Mouse (Mus musculus) adrenal gland (tissue): ENCODE measurements at regions not wholly inside any gene's neighbourhood (a gene's known extent, or its start where the extent isn't known, plus 50 kb on each side); places are given as distances from the start of the nearest gene placed in this dataset.
"Not testable (repeated sequence)": the region's sequence is repeated elsewhere in the genome, so short reads cannot be mapped to it uniquely, and the experiment has no call there.

Experiments used
- intact Hi-C: fragments of 180-260 bp; cut with DNase I; formaldehyde crosslinking; loops from one replicate; pipeline ENCODE4 v1.15.1; 2025

DNA sequence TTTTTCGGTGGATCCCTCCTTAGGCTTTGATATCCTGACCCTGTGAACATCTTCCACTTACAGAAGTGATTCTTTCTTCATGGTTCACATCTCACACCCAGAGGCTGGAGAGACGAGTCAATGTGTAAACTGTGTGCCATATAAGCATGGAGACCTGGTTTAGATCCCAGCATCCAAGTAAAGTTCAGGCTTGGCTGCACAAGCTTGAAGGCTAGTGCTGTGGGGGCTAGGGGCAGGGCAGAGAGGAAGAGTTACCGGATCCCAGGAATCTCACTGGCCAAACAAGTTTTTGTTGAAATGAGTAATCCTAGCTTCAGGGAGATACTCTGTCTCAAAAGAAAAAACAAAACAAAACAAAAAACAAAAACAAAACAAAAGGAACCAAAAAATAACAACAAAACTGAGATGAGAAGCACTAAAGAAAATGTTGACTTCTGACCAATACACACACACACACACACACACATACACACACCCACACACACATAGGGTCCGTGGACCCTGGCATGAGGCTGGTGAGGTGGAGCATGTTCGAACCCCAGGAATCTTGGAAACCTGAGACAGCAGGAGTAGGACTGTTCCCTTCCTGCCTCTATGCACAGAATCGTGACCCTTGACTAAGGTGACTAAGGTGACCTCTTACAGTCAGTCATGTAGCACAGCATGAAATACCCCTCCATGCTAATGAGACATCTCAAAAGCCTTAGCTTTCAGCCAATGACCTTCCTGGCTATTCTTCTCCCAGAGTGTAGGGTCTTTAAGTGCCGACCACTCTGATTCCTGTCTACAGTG, 55.2 kb downstream of the Gm12728 start:
- intact Hi-C loops = no loop called here

DNA sequence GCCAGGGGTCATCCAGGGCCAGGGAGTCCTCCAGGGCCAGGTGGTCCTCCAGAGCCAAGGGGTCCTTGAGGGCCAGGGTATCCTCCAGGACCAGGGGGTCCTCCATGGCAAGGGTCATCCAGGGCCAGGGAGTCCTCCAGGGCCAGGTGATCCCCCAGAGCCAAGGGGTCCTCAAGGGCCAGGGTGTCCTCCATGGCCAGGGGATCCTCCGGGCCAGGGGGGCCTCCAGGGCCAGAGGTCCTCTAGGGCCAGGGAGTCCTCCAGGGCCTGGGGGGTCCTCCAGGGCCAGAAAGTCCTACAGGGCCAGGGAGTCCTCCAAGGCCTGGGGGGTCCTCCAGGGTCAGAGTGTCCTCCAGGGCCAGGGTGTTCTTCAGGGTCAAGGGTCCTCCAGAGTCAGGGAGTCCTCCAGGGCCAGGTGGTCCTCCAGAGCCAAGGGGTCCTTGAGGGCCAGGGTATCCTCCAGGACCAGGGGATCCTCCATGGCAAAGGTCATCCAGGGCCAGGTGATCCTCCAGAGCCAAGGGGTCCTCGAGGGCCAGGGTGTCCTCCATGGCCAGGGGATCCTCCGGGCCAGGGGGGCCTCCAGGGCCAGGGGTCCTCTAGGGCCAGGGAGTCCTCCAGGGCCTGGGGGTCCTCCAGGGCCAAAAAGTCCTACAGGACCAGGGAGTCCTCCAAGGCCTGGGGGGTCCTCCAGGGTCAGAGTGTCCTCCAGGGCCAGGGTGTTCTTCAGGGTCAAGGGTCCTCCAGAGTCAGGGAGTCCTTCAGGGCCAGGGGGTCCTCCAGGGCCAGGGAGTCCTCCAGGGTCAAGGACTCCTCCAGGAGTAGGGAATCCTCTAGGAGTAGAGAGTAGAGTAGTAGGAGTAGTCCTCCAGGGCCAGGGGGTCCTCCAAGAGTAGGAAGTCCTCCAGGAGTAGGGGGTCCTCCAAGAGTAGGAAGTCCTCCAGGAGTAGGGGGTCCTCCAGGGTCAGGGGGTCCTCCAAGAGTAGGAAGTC, 56.6 kb downstream of the Gm12728 start:
- intact Hi-C loops = not testable (repeated sequence)

DNA sequence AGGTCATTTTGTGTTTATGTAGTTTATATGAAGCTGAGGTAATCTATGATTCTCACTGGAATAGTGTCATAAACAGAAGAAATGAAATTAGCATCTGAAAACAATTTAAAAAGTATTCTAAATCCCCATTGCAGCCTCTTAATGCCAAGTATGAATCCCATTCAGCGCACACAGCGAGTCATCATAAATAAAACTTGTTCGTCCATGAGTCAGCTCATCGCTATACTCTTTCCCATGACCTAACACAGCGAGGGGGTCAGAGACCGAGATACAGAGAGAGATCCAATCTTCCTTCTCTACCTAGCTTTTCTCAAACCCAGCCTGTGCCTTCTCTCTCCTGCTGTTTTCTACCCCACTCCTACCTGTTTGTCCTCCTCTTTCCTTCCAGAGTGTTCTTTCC, 63.4 kb downstream of the Gm12728 start:
- intact Hi-C loops = no loop called here

DNA sequence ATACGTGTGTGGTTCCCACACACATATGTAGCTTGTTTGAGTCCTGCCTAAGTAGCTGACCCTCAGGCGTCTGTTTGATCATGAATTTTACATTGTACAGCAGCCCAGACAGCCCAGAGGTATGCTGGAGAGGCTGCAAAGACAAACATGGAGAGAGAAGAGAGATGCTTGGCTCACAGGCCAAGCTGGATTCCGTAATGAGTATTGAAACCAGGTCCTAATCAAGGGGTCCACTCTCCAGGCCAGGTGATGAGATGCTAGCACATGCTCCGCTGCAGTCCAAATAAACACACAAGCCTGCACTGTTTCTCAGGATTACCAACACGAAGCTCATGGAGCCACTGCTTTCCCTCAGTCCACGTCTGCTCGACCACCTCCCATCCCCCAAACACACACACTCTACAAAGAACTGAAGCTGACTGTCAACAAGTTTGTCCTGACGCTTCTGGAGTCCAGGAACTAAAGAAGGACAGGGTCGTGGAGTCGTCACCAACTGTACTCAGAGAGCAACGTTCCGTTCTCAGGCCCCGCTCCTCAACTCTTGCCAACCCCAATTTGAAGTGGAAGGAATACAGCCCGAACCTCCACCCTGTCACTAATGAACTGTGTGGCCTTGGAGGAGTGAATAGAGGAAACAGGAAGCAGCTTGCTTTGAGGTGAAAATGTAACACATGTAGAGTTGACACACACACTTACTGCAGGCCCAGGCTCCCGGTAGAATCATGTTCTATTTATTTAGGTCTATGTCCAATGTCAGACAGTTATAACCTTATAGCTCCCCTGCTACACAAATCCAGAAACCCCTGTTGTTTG, 69.6 kb downstream of the Gm12728 start:
- intact Hi-C loops = no loop called here

DNA sequence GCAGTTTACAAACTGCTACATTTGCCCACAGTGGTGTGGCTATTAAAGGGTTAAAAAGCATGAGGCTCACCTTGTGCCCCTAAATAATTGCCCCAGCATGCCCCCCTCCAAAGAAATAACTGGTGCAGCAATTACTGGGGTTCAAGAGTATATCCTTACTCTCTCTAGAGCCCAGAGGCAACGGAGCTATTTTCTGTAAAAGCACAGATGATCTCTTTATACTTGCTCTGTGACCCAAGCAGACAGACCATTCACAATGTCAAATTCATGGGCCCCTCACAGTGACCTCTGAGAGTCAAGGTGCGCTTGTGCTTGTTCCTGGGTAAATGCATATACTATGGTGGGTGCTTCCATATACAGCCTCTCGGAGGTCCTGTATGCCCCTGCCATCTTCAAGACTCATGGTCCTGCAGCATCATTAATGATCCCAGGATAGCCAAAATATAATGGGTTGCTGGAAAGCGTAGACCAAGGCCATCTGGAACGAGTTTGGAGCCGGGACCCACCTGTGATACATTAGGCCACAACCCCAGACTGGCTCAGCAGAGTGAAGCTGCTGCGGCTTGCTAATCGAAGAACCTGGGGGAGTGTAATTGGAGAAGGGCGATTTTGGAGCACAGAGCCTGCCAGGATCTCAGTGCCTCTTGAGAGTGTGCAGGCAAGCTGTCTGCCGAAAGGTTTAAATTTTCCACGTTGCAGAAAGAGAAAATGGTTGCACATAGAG, 71.4 kb downstream of the Gm12728 start:
- intact Hi-C loops = no loop called here

DNA sequence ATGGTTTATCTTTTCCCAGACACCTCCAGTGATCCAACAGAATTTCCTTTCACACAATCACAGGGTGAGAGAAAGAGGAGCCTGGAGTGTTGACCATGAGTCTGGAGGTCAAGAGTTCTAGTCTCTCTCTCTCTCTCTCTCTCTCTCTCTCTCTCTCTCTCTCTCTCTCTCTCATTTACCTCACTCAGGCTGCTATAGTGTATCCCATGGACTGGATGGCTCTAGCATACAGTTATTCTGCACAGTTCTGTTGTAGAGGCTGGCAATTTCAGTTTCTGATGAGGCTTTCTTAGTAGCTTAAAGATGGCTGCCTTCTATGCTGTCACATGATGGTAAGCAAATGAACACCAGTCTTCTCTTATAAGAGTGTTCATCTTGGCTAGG, 72.0 kb downstream of the Gm12728 start:
- intact Hi-C loops = no loop called here

DNA sequence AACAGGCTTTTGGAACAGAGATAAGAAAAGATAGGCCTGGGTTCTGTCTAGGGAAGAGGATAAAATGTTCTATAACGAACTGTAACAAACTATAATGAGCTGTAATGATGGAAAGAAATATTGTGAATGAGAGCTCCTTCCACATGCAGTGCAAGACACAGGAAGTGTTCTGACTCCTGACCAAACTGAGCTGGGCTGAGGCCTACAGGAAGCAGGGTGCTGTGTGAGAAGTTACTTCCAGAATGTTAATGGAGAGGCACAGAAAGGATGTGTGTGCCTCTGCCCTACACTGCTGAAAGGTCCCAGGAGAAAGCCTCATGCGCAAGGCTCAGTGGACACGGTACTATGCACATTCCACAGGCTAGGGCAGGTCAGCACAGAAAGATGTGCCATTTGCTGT, 80.8 kb downstream of the Gm12728 start:
- intact Hi-C loops = no loop called here

DNA sequence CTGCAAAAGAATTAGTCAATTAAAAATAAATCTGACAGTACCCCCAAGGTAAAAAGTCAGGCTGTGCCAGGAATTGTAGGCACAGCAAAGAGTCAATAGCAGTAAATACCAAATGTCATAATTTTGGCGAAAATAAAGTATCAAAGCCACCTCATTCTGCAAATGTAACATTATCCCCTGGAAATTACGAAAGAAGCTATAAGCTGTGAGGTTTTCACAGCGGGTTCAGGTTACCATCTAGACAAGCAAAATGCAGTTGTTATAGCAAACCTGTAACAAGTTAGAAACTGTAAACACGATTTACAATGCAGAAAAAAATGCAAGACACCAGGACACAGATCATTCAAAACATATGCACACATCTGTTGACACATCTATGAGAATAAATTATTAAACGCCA, 87.6 kb downstream of the Gm12728 start:
- intact Hi-C loops = no loop called here

DNA sequence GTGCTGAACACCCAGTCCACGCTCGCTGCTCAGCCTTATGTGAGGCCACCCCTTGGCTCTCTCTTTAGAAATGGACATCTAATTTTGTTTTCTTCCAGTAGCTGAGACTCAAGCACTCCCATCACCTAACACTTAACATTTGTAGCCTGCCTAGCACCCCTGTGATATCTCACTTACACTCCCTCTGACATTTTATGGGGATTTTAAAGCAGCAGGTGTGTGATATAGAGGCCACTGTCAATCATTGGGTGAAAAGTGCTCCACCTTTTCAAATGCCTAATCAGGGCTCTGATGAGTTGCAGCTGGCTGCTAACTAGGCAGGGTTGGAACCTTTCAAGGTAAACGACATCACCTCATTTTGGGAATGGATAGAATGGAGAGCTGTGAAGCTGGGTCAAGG, 90.2 kb downstream of the Gm12728 start:
- intact Hi-C loops = no loop called here

DNA sequence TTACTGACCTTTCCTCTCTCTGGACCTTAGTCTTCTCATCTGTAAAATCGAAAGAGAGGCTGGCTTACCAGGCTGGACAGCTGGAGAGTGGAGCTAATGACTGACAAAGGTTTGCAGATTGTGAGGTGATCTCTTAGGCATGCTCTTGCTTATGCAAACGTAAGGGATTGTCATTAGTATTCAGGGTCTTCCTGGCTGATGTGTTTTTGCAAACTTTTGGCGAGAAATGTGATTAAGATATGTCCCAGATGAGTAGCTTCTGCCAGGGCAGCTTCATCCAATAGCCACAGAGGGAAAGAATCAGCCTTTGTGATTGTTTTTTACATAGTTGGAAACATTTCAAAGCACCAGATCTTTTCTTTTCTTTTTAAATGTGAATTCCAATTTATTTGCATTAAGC, 95.1 kb downstream of the Gm12728 start:
- intact Hi-C loops = no loop called here

DNA sequence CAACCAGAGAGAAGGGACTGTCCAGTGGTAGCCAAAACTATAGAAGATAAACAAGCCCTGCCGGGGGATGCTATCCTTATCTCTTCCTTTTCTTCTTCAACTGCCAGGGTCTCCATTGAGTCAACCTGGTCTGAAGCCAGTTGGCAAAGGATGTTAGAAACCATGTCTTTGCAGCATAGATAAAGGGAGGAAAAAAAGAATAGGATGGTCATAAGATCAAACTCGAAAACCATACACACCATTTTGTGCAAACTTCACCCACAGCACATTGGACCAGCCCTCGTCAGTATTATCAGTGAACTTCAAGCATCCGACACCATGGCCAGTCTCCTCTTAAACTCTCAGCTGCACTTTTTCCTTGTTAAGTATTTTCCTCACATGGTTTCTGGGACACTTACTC, 101.8 kb downstream of the Gm12728 start:
- intact Hi-C loops = no loop called here

DNA sequence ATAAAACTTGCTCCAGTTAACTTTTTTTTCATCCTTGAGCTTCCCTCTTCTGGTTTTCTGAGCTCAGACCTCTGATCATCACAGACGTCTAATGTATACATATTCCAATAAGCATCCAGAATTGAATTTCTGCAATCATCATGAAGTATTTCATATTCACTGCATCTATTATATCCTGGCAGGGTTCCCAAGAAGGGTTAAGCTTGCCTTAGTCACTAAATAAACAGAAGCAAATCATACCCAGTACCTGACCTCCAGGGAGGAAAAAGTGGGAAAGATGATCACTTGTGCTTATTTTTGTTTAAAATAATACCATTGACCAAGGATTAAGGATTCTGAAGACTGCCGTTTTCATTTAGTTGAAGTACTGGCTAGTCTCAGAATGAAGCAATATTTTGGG, 102.4 kb downstream of the Gm12728 start:
- intact Hi-C loops = no loop called here

DNA sequence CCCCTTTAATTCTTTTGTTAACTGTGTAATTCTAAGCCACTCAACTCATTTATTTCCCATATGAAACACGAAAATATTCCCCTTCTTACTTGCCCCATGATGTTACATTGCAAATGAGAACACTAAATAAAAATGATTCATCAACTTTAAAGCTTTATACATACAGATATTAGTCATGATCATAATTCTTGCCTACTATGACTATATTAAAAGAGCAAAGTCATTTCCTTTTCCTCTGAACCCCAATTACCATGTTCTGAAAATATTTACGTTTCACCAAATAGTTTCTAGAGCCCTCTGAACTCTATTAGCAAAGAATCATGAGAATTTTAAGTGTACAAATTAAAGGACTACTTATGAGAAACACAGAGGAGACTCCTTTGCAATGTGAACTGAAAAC, 105.4 kb downstream of the Gm12728 start:
- intact Hi-C loops = no loop called here

DNA sequence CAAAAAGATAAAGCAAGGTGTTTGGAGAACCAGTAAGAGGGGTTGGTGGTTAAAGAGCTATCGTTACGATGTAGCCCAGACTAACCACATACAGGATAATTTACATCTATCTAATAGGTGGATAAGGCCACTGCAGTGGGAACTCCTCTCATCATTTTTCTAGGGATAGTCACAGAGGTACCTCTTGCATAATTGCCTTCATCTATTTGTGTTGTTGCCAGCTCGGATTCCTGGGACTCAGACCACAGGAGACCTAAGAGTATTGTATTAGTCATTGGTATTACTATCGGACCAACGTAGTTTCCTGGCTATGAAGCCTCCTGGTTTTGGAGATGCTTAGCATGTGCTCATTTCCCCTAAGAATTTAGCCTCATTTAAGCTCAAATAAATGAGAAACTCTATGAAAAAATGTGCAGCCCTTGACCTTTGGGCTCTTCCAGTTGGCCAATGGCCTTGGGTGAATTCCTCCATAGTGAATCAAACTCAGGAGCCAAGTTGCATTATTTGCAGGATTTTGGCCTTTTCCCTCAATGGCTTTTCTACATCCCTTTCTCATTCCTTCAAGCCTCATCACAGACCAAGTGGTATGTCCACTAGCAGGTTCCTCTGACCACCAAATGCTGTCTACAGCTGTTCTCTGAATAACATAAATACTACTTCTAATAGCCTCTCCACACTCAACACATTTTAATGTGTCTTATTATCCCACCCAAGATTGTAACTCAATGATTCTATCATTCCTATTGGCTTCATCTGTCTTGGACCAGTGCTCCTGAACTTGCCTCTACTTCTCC, 108.6 kb downstream of the Gm12728 start:
- intact Hi-C loops = no loop called here

DNA sequence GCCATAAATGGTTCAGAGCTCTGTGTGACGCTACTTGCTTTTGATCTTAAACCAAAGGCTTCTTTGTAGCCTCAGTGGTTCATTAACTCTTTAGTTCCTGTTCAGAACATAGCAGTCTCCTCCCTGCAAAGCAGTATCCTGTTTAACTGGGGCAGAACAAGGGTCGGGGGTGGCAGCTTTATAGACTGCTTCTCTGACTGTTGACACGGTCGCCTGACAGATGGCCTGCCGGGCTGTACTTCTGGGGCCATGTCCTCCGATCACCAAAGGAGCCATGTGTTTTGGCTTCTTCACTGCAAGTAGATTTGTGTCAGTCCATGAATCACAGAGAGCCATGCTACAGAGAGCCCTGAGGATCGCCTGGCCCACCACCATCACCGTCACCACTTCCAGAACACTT, 115.2 kb downstream of the Gm12728 start:
- intact Hi-C loops = no loop called here

DNA sequence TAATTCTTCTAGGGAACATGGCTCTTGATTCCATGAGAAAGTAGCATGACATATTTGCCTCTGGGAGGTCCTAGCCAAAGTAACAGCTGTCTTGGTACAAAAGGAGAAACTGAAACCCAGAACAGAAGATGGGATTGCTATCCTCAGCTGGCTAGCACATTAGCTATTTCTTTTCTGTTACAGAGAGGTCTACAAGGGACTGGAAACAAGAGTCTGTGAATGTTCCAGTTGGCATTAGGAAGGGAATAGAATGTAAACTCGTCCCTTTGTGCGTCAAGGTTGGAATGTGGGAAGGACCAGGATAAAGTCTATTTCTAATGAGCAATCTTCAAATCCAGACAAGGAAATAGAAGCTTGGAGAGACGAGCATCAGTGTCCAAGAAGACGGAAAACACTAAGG, 116.7 kb downstream of the Gm12728 start:
- intact Hi-C loops = no loop called here

DNA sequence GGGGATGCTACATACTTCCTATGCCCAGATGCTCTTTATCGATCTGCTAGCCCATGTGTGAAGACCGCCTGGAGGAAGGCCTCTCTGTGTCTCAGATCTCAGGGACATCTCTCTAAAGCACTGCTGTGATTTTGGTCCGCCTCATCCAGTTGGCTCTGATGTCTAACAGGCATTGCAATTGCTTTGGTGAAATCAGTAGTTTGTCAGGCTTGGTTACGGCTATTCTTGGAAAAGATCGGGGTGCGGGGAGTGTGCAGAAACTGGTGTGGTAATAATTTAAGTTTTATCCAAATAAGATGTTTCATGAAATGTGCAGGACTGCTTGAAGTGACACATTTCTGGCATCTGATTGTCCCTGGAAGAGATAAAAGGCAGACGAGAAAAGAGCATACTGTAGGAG, 117.9 kb downstream of the Gm12728 start:
- intact Hi-C loops = no loop called here

DNA sequence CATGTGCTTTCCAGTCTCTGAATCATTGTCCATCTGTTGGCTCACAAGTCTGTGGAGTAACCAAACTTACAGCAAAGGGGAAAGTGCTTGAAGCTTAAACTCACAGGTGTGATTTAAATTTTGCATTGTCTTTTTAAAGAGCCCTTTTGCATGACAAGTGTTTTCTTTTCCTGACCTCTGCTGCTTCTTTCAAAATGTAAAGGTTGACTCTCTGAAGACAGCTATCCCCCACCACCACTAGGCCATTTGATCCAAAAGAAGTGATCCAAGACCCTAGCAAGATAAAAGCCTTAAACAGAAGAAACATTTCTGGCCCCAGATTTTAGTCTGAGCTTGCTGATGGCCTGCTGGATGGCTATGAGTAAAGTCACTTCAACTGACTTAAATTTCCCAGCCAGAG, 118.6 kb downstream of the Gm12728 start:
- intact Hi-C loops = no loop called here

DNA sequence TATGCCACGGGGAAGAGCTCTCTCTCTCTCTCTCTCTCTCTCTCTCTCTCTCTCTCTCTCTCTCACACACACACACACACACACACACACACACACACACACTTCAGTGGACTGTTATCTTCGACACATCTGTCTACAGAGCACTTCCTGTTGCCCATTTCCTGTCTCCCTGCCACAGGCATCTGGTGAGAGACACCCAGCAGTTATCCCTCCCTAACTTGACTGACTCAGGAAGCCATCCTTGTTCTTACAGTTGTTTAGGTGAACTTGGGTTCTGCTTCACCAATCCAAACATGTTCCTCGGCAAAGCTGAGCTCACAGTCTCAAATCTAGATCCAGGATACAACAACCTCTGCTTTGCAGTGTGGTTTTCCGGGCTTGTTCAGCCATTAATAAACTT, 119.6 kb downstream of the Gm12728 start:
- intact Hi-C loops = no loop called here

DNA sequence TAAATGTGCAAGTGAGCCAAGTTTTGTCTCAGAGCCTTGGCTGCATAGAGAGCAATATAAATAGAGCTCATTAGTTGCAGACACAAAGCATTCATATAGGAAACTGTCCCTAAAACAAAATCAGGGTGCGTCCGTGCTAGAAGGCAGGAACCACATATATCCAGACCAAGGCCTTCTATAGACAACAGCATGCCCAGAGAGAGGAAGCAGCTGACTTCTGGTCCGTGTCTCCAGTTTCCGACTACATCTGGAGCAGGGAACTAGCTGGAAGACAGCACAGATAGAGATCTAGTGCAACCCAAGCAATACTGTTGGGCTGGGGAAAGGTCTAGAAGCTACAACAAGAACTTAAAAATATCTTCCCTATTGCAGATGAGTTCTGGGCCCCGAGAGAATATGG, 121.0 kb downstream of the Gm12728 start:
- intact Hi-C loops = loop anchor here (10.0 kb wide), 1 partner anchor 356 kb away; no protein-coding TSS in a partner anchor
